Mouse (Mus musculus) kidney, adult 11 months (tissue): ENCODE data around the gene Slc15a1.

Experiments used
- DNase-seq: peaks from one replicate; pipeline ENCODE4 v3.0.0; 2022

Slc15a1 gene

GRCm38 (mm10) chr14:121485722-121486121 lies 19.3 kb downstream of the Slc15a1 start:
- no peak for DNase-seq

- DNase-seq: no peak
These were observed 20.6 kb downstream of the Slc15a1 start for GRCm38 (mm10) chr14:121484436-121484835.

GRCm38 (mm10) chr14:121482181-121482580 lies 22.9 kb downstream of the Slc15a1 start:
- DNase-seq: peak; percentile 60

GRCm38 (mm10) chr14:121481591-121481990 lies 23.5 kb downstream of the Slc15a1 start:
- no peak for DNase-seq

- DNase-seq: no peak
These were observed 26.0 kb downstream of the Slc15a1 start for GRCm38 (mm10) chr14:121479096-121479495.

- no peak for DNase-seq
These were observed 26.9 kb downstream of the Slc15a1 start for GRCm38 (mm10) chr14:121477925-121478693.

- DNase-seq: peak; percentile 27
These were observed 31.2 kb downstream of the Slc15a1 start for GRCm38 (mm10) chr14:121473869-121474268.

GRCm38 (mm10) chr14:121471545-121472121 lies 33.4 kb downstream of the Slc15a1 start:
- peak; percentile 27 for DNase-seq

GRCm38 (mm10) chr14:121469601-121470000 lies 35.5 kb downstream of the Slc15a1 start:
- no peak for DNase-seq

GRCm38 (mm10) chr14:121467646-121468045 lies 37.4 kb downstream of the Slc15a1 start:
- no peak for DNase-seq

GRCm38 (mm10) chr14:121466501-121466900 lies 38.6 kb downstream of the Slc15a1 start:
- no peak for DNase-seq

GRCm38 (mm10) chr14:121464318-121464717 lies 40.7 kb downstream of the Slc15a1 start:
- no peak for DNase-seq

- DNase-seq: no peak
These were observed 42.3 kb downstream of the Slc15a1 start for GRCm38 (mm10) chr14:121462756-121463155.

- no peak for DNase-seq
These were observed 44.1 kb downstream of the Slc15a1 start for GRCm38 (mm10) chr14:121460966-121461365.

GRCm38 (mm10) chr14:121458521-121458920 lies 46.5 kb downstream of the Slc15a1 start:
- DNase-seq: no peak

- no peak for DNase-seq
These were observed 47.5 kb downstream of the Slc15a1 start for GRCm38 (mm10) chr14:121457536-121457935.

GRCm38 (mm10) chr14:121456416-121457285 lies 48.4 kb downstream of the Slc15a1 start:
- DNase-seq: no peak

- DNase-seq: no peak
These were observed 49.1 kb downstream of the Slc15a1 start for GRCm38 (mm10) chr14:121455976-121456375.

- DNase-seq: peak; percentile 46
These were observed 49.5 kb downstream of the Slc15a1 start for GRCm38 (mm10) chr14:121455527-121455926.

- DNase-seq: no peak
These were observed 51.9 kb downstream of the Slc15a1 start for GRCm38 (mm10) chr14:121453130-121453529.

GRCm38 (mm10) chr14:121452227-121452626 lies 52.8 kb downstream of the Slc15a1 start:
- DNase-seq: no peak

- DNase-seq: no peak
These were observed 53.5 kb downstream of the Slc15a1 start for GRCm38 (mm10) chr14:121451424-121452029.
